Mouse (Mus musculus): ENCODE results near the gene Phf1. TPM values are rescaled to one million over a fixed set of nuclear protein-coding genes. Genes with fewer than 3 reads are reported as not detected.

Gene Phf1
- polyA plus RNA-seq, 1 experiment from 2014 or later = 13.9 TPM

DNA sequence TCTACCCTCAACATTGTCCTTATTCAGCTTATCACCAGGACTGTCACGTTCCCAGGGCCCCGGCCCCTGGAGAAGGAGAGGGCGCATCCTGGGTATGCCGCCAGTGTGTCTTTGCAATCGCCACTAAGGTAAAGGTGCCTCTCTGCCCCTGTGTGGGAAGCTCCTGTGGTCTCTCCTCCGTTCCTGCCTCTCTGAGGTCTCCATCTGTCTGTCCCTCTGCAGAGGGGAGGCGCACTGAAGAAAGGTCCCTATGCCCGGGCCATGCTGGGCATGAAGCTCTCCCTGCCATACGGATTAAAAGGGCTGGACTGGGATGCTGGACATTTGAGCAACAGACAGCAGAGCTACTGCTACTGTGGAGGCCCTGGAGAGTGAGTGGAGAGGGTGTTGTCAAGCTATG lies 2.2 kb downstream of the Phf1 start:
- Histone ChIP-seq H3K4me2 (replicated peaks) (no peak overlapping the region), H3K27me3 (no peaks in the 10 kb centered on the region), H3K27ac (no peak overlapping the region), H3K4me1 (peaks cover 27% of the 10 kb centered on the region), H3K4me3 (no peak overlapping the region), H3K36me3 (peaks cover 28% of the 10 kb centered on the region), H3K9ac (no peak overlapping the region), H3K9me3 (no peaks in the 10 kb centered on the region)
- WGBS = 93% methylated on average over 9 of the region's 9 CpGs
- ATAC-seq (ENCODE audit: insufficient number of reproducible peaks, insufficient read depth, low FRiP score, low TSS enrichment) = no peak

DNA sequence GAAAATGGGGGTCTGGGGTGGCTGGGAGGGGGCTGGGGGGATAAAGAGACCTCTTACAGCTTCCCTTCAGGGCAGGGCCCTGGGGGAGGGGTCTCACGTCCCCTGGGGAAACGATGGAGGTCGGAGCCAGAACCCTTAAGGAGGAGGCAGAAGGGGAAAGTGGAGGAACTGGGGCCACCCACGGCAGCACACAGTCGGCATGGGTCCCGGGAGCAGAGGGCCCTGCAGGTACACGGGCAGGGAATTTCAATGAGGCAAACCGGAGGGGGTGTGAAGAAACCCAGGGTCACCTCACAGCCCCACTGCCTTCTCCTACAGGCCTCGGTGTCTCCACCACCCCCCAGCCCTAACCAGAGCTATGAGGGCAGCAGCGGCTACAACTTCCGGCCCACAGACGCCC lies 3.6 kb downstream of the Phf1 start:
- Histone ChIP-seq H3K27ac (no peak overlapping the region), H3K27me3 (no peaks in the 10 kb centered on the region), H3K4me1 (peaks cover 37% of the 10 kb centered on the region), H3K9ac (peak overlapping the region; percentile 24; the same call in 1 of the 2 replicates), H3K9me3 (no peaks in the 10 kb centered on the region), H3K4me3 (no peak overlapping the region), H3K36me3 (peaks cover 28% of the 10 kb centered on the region), H3K4me2 (replicated peaks) (no peak overlapping the region)
- no peak for ATAC-seq (ENCODE audit: insufficient number of reproducible peaks, insufficient read depth, low FRiP score, low TSS enrichment)
- WGBS = 79% methylated on average over 12 of the region's 12 CpGs

DNA sequence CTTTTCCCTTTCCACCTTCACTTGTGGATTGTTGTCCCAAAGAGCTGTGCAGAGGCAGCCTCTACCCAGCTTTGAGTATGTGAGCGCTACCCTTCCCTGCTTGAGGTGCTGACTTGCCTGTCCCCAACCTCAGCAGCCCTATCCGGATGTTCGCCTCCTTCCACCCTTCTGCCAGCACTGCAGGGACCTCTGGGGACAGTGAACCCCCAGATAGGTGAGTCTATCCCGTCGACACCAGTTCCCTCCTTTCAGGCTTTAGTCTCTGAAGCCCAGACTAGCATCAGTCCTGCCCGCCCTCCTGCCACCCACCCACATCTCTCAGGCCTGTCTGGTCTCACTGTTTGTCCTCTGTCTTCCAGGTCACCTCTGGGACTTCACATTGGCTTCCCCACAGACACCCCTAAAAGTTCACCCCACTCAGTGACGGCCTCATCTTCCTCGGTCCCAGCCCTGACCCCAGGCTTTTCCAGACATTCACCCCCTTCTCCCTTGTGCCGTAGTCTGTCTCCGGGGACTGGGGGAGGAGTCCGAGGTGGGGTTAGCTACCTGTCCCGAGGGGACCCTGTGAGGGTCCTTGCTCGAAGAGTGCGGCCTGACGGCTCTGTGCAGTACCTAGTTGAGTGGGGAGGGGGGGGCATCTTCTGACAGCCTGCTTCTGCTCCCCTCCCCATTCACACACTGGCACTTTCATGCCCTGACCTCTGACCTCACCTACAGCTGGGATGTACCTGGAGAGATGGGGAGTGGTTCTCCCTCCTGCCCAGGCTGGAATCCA lies 4.3 kb downstream of the Phf1 start:
- 86% methylated on average over 15 of the region's 15 CpGs for WGBS
- Histone ChIP-seq H3K9ac (no peak overlapping the region), H3K27ac (no peak overlapping the region), H3K4me2 (replicated peaks) (no peak overlapping the region), H3K4me3 (no peak overlapping the region), H3K36me3 (peaks cover 28% of the 10 kb centered on the region), H3K27me3 (no peaks in the 10 kb centered on the region), H3K9me3 (no peaks in the 10 kb centered on the region), H3K4me1 (peaks cover 39% of the 10 kb centered on the region)
- ATAC-seq (ENCODE audit: insufficient number of reproducible peaks, insufficient read depth, low FRiP score, low TSS enrichment) = no peak

- no peaks in the 10 kb centered on the region for H3K9me3 ChIP-seq
- H3K4me1 ChIP-seq = peaks cover 47% of the 10 kb centered on the region
- peak overlapping the region; percentile 74 for H3K4me3 ChIP-seq
- peak overlapping the region; percentile 97 for H3K4me2 ChIP-seq (replicated peaks)
- ATAC-seq (ENCODE audit: insufficient number of reproducible peaks, insufficient read depth, low FRiP score, low TSS enrichment) = no peak
- H3K36me3 ChIP-seq = peaks cover 28% of the 10 kb centered on the region
- H3K27me3 ChIP-seq = no peaks in the 10 kb centered on the region
- WGBS = 58% methylated on average over 16 of the region's 16 CpGs
- H3K27ac ChIP-seq = peak overlapping the region; percentile 97
- H3K9ac ChIP-seq = peak overlapping the region; percentile 82
Measured at GRCm38 (mm10) chr17:26937883-26938695, 5.2 kb downstream of the Phf1 start.

DNA sequence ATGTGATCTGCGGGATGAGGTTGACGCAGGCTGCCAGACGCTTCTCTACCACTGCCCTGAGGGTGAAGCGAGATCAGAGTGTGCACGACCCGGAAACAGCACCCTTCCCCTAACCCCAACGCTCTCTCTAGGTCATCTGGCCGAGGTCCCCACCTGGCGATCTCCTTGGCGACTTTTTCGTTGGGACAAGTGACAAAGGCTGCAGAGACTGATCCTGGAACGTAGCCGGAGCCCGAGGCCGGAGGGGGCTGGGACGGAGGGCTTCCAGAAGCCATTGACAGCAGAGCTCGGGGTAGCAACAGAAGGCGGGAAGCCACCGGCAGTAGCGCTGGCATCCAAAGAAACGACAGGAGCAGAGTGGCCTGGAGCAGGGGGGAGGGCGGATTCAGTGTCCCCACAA lies 5.9 kb downstream of the Phf1 start:
- H3K9ac ChIP-seq = peak overlapping the region; percentile 82
- H3K27me3 ChIP-seq = no peaks in the 10 kb centered on the region
- WGBS = under 1% methylated on average over 22 of the region's 22 CpGs
- H3K36me3 ChIP-seq = peaks cover 28% of the 10 kb centered on the region
- H3K4me1 ChIP-seq = peaks cover 41% of the 10 kb centered on the region
- no peaks in the 10 kb centered on the region for H3K9me3 ChIP-seq
- peak overlapping the region; percentile 74 for H3K4me3 ChIP-seq
- H3K4me2 ChIP-seq (replicated peaks) = peak overlapping the region; percentile 97
- ATAC-seq (ENCODE audit: insufficient number of reproducible peaks, insufficient read depth, low FRiP score, low TSS enrichment) = no peak
- H3K27ac ChIP-seq = peak overlapping the region; percentile 97

- Histone ChIP-seq H3K4me2 (replicated peaks) (peak within 1 kb of the TSS; percentile 97), H3K9me3 (no peaks in the 10 kb centered on the region), H3K36me3 (peaks cover 28% of the 10 kb centered on the region), H3K27ac (peak within 1 kb of the TSS; percentile 97), H3K27me3 (no peaks in the 10 kb centered on the region), H3K4me1 (peaks cover 40% of the 10 kb centered on the region), H3K9ac (peak within 1 kb of the TSS; percentile 82), H3K4me3 (peak within 1 kb of the TSS; percentile 74)
- ATAC-seq (ENCODE audit: insufficient number of reproducible peaks, insufficient read depth, low FRiP score, low TSS enrichment) = peak; percentile 93
- under 1% methylated on average over 70 of the region's 70 CpGs for WGBS
Measured at GRCm38 (mm10) chr17:26939178-26939972, 6.5 kb downstream of the Phf1 start, which contains the start of gene Cuta. Cuta (minus strand) TSS chr17:26939569.

DNA sequence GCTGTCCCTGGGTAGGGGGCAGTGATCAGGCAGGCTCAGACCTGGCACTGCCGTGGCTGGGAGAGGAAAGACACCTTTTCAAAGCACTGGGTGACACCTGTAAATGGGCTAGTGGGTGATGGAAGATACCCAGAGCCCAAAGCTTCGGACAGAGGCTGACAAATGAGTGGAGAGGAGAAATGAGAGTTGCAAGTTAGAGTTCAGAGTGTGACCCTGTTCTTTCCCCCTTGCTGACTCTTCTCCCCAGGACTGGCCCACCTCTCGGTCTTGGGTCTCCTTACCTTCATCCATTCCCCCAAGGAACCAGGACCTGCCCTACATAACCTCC lies 7.1 kb downstream of the Phf1 start:
- H3K4me3 ChIP-seq = peak overlapping the region; percentile 74
- H3K27me3 ChIP-seq = no peaks in the 10 kb centered on the region
- peak overlapping the region; percentile 97 for H3K4me2 ChIP-seq (replicated peaks)
- peak overlapping the region; percentile 97 for H3K27ac ChIP-seq
- peaks cover 40% of the 10 kb centered on the region for H3K4me1 ChIP-seq
- H3K9ac ChIP-seq = peak overlapping the region; percentile 77
- WGBS = 0% methylated on average over 3 of the region's 3 CpGs
- no peak for ATAC-seq (ENCODE audit: insufficient number of reproducible peaks, insufficient read depth, low FRiP score, low TSS enrichment)
- H3K36me3 ChIP-seq = peaks cover 24% of the 10 kb centered on the region
- no peaks in the 10 kb centered on the region for H3K9me3 ChIP-seq

- Histone ChIP-seq H3K4me3 (peak within 1 kb of the TSS; percentile 74), H3K27me3 (no peaks in the 10 kb centered on the region), H3K27ac (peak within 1 kb of the TSS; percentile 97), H3K9me3 (no peaks in the 10 kb centered on the region), H3K4me2 (replicated peaks) (peak within 1 kb of the TSS; percentile 97), H3K4me1 (peaks cover 50% of the 10 kb centered on the region), H3K9ac (peak within 1 kb of the TSS; percentile 77), H3K36me3 (peaks cover 13% of the 10 kb centered on the region)
- 1% methylated on average over 22 of the region's 24 CpGs for WGBS
- ATAC-seq (ENCODE audit: insufficient number of reproducible peaks, insufficient read depth, low FRiP score, low TSS enrichment) = 0 out of 2 replicates have a peak, but pooled peaks have one; percentile 19
Measured at GRCm38 (mm10) chr17:26941031-26941789, 8.4 kb downstream of the Phf1 start, which contains the start of gene Syngap1. Syngap1 (plus strand) TSS chr17:26941253.

DNA sequence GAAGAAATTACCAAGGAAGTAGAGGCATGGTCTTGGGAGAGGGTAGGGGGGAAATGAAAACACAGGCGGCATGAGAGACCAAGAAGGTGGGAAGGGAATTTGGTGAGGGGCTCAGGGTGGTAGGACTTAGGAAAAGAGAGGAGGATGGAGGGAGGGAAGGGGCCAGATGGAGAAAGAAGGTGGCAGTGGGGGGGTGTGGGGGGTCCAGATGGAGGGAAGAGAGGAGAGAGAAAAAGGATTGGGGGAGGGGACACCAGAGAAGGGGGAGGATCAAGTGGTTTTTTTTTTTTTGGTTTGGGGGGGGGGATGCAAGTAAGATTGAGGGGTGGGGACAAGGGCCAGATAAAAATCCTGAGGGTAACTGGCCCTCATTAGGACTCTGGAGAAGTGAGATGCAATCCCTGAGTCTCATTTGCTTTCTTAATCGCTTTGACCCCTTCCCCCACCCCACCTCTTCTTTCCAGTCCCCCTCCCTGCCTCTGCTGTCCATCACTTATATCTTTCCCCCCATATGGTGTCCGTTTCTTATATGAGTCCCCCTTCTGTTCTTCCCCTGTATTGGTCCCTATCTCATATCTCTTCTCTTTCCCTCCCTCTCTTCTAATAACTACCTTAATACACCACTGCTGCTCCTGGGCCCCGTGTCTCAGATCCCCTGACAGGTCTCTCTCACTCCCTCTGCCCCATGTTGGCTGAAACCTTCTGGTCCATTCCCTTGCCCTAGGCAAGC lies 9.2 kb downstream of the Phf1 start:
- 9% methylated on average over 4 of the region's 4 CpGs for WGBS

DNA sequence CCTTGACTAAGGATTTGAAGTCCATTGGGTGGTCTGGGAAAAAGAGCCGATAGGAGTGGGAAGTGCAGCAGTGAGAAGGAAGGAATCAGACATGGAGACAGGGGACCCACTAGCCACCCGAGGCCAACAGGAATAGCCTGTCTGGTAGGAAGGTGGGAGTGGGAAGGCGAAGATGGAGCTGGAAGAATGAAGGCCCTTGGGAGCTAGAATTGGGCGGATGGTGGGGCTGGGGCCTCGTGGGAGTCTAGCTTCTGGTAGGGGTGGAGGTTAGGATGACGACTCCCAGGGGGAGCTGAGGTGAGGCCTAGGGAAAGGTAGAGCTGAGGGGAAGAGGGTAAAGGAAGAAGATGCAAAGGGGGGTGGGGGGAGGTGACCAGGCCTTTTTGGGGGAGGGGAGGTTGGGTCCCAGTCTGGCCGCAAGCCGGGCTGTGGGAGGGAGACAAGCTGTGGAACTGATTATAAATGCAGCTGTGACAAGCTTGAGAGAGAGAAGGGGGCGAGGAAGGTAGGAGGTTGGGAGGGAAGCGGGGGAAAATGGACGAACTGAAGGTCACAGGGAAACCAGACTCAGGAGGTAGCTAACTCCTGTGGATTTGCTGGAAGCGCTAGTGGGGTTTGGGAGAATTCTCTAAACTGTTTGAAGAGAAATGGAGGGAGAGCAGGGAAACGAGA lies 13.1 kb downstream of the Phf1 start:
- Histone ChIP-seq H3K9me3 (no peaks in the 10 kb centered on the region), H3K27me3 (no peaks in the 10 kb centered on the region), H3K36me3 (no peaks in the 10 kb centered on the region), H3K27ac (peak overlapping the region; percentile 69), H3K4me3 (peak overlapping the region; percentile 34), H3K9ac (peak overlapping the region; percentile 56), H3K4me2 (replicated peaks) (peak overlapping the region; percentile 60), H3K4me1 (peaks cover 58% of the 10 kb centered on the region)
- WGBS = 22% methylated on average over 13 of the region's 13 CpGs
- no peak for ATAC-seq (ENCODE audit: insufficient number of reproducible peaks, insufficient read depth, low FRiP score, low TSS enrichment)

More for the DNA sequence above, 9.2 kb downstream of the Phf1 start:
- Histone ChIP-seq H3K4me3 (peak overlapping the region; percentile 62), H3K9me3 (no peaks in the 10 kb centered on the region), H3K4me1 (peaks cover 56% of the 10 kb centered on the region), H3K27ac (peak overlapping the region; percentile 97), H3K27me3 (no peaks in the 10 kb centered on the region), H3K4me2 (replicated peaks) (peak overlapping the region; percentile 97), H3K36me3 (peaks cover 5% of the 10 kb centered on the region; the same call in 1 of the 2 replicates), H3K9ac (peak overlapping the region; percentile 73)
- no peak for ATAC-seq (ENCODE audit: insufficient number of reproducible peaks, insufficient read depth, low FRiP score, low TSS enrichment)
